ENCODE assay signal across 10 mouse cellular contexts in genomic region chr5:136966861-136967455, GRCm38 (mm10). TPM values are rescaled to one million over a fixed set of nuclear protein-coding genes. Genes with fewer than 3 reads are reported as not detected.
DNase-seq lines count a peak whose midpoint lies in the region; ATAC-seq and TF ChIP-seq lines count a peak whose summit lies in the region.
"Had no signal": no experiment of that assay in that cellular context is flagged by ENCODE, and none has a peak within 500 bp of the region (broad histone marks: within the 10 kb centered on the region; RNA-seq: fewer than 3 reads in every experiment).

No protein-coding gene starts in this region.

- no peak for TF ChIP-seq EP300 in liver, postnatal 0 days (IDR thresholded peaks at IDR 0.05; ENCODE audit: low read depth)

- no peak for TF ChIP-seq CTCF in kidney, adult 2 months (conservative IDR thresholded peaks at IDR 0.05; ENCODE audit: insufficient read depth, insufficient read length, low read depth, low read length)
- TF ChIP-seq CTCF in kidney, postnatal 0 days (IDR thresholded peaks at IDR 0.05; ENCODE audit: low read depth): no peak
- no peak for TF ChIP-seq CTCF in liver, postnatal 0 days (IDR thresholded peaks at IDR 0.05; ENCODE audit: low read depth)

- H3K9ac ChIP-seq in heart, embryonic 16.5 days (ENCODE audit: low read length): 0 out of 2 replicates have a peak overlapping the region, but pooled peaks have one; percentile 0
- H3K9ac ChIP-seq in kidney, postnatal 0 days (ENCODE audit: low read depth, low read length): no peak overlapping the region
- no peak overlapping the region for H3K9ac ChIP-seq in liver, postnatal 0 days (replicated peaks)
- H3K9ac ChIP-seq: forebrain, embryonic 12.5 days had no signal

- no peak for TF ChIP-seq POLR2A in kidney, adult 2 months (IDR thresholded peaks at IDR 0.05; ENCODE audit: low read depth, low read length)

- H3K4me2 ChIP-seq in heart, embryonic 16.5 days (ENCODE audit: low read depth, low read length): no peak overlapping the region
- peak overlapping the region; percentile 0 for H3K4me2 ChIP-seq in kidney, postnatal 0 days (ENCODE audit: low read length)
- no peak overlapping the region for H3K4me2 ChIP-seq in liver, postnatal 0 days (ENCODE audit: low read depth, low read length)
- H3K4me2 ChIP-seq: forebrain, embryonic 12.5 days had no signal

- peak overlapping the region; percentile 89 for H3K27ac ChIP-seq in kidney, adult 2 months (ENCODE audit: insufficient read depth, low read depth, low read length)
- peak overlapping the region; percentile 80 for H3K27ac ChIP-seq in heart, embryonic 16.5 days (ENCODE audit: low read length)
- peak overlapping the region; percentile 84 for H3K27ac ChIP-seq in kidney, postnatal 0 days
- peak overlapping the region; percentile 44; the same call in 1 of the 2 replicates for H3K27ac ChIP-seq in liver, postnatal 0 days (ENCODE audit: low read depth)
- H3K27ac ChIP-seq: forebrain, embryonic 12.5 days had no signal

- ATAC-seq in heart, embryonic 16.5 days (replicated peaks; ENCODE audit: extremely low read depth, insufficient read depth, low FRiP score): no peak
- ATAC-seq in kidney, postnatal 0 days (replicated peaks; ENCODE audit: low FRiP score, low read depth): no peak
- ATAC-seq in liver, postnatal 0 days: no peak
- no peak for ATAC-seq in erythroblast, adult 5-6 weeks (replicated peaks; ENCODE audit: low FRiP score, poor library complexity, severe bottlenecking)

- H3K9me3 ChIP-seq in heart, embryonic 16.5 days (replicated peaks; ENCODE audit: control insufficient read depth, low read length): no peaks in the 10 kb centered on the region
- no peaks in the 10 kb centered on the region for H3K9me3 ChIP-seq in kidney, postnatal 0 days (replicated peaks; ENCODE audit: low read length)
- H3K9me3 ChIP-seq in liver, postnatal 0 days (ENCODE audit: low read length): no peaks in the 10 kb centered on the region
- H3K9me3 ChIP-seq: forebrain, embryonic 12.5 days had no signal

- H3K4me1 ChIP-seq in kidney, adult 2 months (ENCODE audit: control insufficient read depth, insufficient read depth, low read length): peaks cover 32% of the 10 kb centered on the region
- H3K4me1 ChIP-seq in heart, embryonic 16.5 days (ENCODE audit: control insufficient read depth, insufficient read depth, low read length): peaks cover 27% of the 10 kb centered on the region
- H3K4me1 ChIP-seq in kidney, postnatal 0 days (replicated peaks; ENCODE audit: insufficient read depth, low read length): peaks cover 31% of the 10 kb centered on the region
- H3K4me1 ChIP-seq in liver, postnatal 0 days (ENCODE audit: insufficient read depth): peaks cover 38% of the 10 kb centered on the region

- H3K36me3 ChIP-seq in kidney, adult 2 months (ENCODE audit: control insufficient read depth, insufficient read depth, low read length): no peaks in the 10 kb centered on the region; the same call in 1 of the 2 replicates
- peaks cover 19% of the 10 kb centered on the region; the same call in 1 of the 2 replicates for H3K36me3 ChIP-seq in heart, embryonic 16.5 days (ENCODE audit: control insufficient read depth, insufficient read depth)
- H3K36me3 ChIP-seq in kidney, postnatal 0 days (ENCODE audit: insufficient read depth, low read length): peaks cover 24% of the 10 kb centered on the region
- peaks cover 29% of the 10 kb centered on the region for H3K36me3 ChIP-seq in liver, postnatal 0 days (replicated peaks; ENCODE audit: insufficient read depth, low read length)

- peak overlapping the region; percentile 25; the same call in 1 of the 2 replicates for H3K4me3 ChIP-seq in kidney, adult 2 months (ENCODE audit: insufficient read depth, low read depth, low read length)
- no peak overlapping the region for H3K4me3 ChIP-seq in heart, embryonic 16.5 days (ENCODE audit: low read length)
- no peak overlapping the region for H3K4me3 ChIP-seq in kidney, postnatal 0 days (replicated peaks; ENCODE audit: low read depth, low read length)
- no peak overlapping the region for H3K4me3 ChIP-seq in liver, postnatal 0 days (ENCODE audit: low read depth, low read length)
- H3K4me3 ChIP-seq: forebrain, embryonic 12.5 days had no signal

- DNase-seq in kidney, adult 2 months: peak; percentile 56
- DNase-seq in kidney, adult 11 months: no peak
- no peak for DNase-seq in kidney, postnatal 0 days (ENCODE audit: low spot score)
- DNase-seq in liver, postnatal 0 days: no peak
- no peak for DNase-seq in spleen, postnatal 14 days (ENCODE audit: low spot score in 2 of 2)
- DNase-seq: right cerebral cortex, postnatal 14 days; thymus, adult 2 months had no signal

- WGBS in kidney, adult 2 months: 44% methylated on average over 4 of the region's 4 CpGs
- WGBS in heart, embryonic 16.5 days: 83% methylated on average over 4 of the region's 4 CpGs
- WGBS in kidney, postnatal 0 days: 77% methylated on average over 4 of the region's 4 CpGs
- WGBS in liver, postnatal 0 days (ENCODE audit: insufficient replicate concordance): 88% methylated on average over 4 of the region's 4 CpGs

- H3K27me3 ChIP-seq in kidney, adult 2 months (replicated peaks; ENCODE audit: control insufficient read depth, insufficient read depth, low read length): no peaks in the 10 kb centered on the region
- no peaks in the 10 kb centered on the region for H3K27me3 ChIP-seq in heart, embryonic 16.5 days (ENCODE audit: control insufficient read depth, insufficient read depth, low read length)
- no peaks in the 10 kb centered on the region for H3K27me3 ChIP-seq in kidney, postnatal 0 days (ENCODE audit: insufficient read depth, low read length)
- H3K27me3 ChIP-seq in liver, postnatal 0 days (ENCODE audit: insufficient read depth, low read length): no peaks in the 10 kb centered on the region
- H3K27me3 ChIP-seq: forebrain, embryonic 12.5 days had no signal

RNA-seq across cellular contexts. Expression of gene Cldn15, which starts 0.5 kb away (rescaled TPM):
- 28.2 and 33.1 TPM in 2 replicates for polyA plus RNA-seq in kidney, adult 2 months (2012; rRNA removed)
- polyA plus RNA-seq in heart, embryonic 16.5 days (2015; fragmentation: Nextera tagmentation; extraction: Ambion mirVana): 6.7 and 7.1 TPM in 2 replicates
- polyA plus RNA-seq in kidney, postnatal 0 days (2015; fragmentation: Nextera tagmentation; extraction: Ambion mirVana): 11.9 and 12.6 TPM in 2 replicates
- 6.7 and 7.0 TPM in 2 replicates for polyA plus RNA-seq in liver, postnatal 0 days (2015; fragmentation: Nextera tagmentation; extraction: Ambion mirVana)
- 5.8 and 14.0 TPM in 2 replicates for total RNA-seq in erythroblast, adult 5-6 weeks (2015; ENCODE audit: low replicate concordance)
- 11.0 and 19.1 TPM in 2 replicates for total RNA-seq in erythroblast, adult 5-6 weeks (2017; ENCODE audit: low replicate concordance)

RNA-seq across cellular contexts. Expression of gene Fis1, which starts 13.9 kb away (rescaled TPM):
- 276 and 313 TPM in 2 replicates for polyA plus RNA-seq in kidney, adult 2 months (2012; rRNA removed)
- polyA plus RNA-seq in heart, embryonic 16.5 days (2015; fragmentation: Nextera tagmentation; extraction: Ambion mirVana): 214 and 233 TPM in 2 replicates
- polyA plus RNA-seq in kidney, postnatal 0 days (2015; fragmentation: Nextera tagmentation; extraction: Ambion mirVana): 362 and 384 TPM in 2 replicates
- polyA plus RNA-seq in liver, postnatal 0 days (2015; fragmentation: Nextera tagmentation; extraction: Ambion mirVana): 173 and 176 TPM in 2 replicates
- 160 and 175 TPM in 2 replicates for total RNA-seq in erythroblast, adult 5-6 weeks (2015; ENCODE audit: low replicate concordance)
- total RNA-seq in erythroblast, adult 5-6 weeks (2017; ENCODE audit: low replicate concordance): 65.3 and 70.5 TPM in 2 replicates

RNA-seq across cellular contexts. Expression of gene Plod3, which starts 19.9 kb away (rescaled TPM):
- 44.0 and 46.9 TPM in 2 replicates for polyA plus RNA-seq in kidney, adult 2 months (2012; rRNA removed)
- polyA plus RNA-seq in heart, embryonic 16.5 days (2015; fragmentation: Nextera tagmentation; extraction: Ambion mirVana): 42.2 and 46.2 TPM in 2 replicates
- polyA plus RNA-seq in kidney, postnatal 0 days (2015; fragmentation: Nextera tagmentation; extraction: Ambion mirVana): 30.6 and 32.0 TPM in 2 replicates
- polyA plus RNA-seq in liver, postnatal 0 days (2015; fragmentation: Nextera tagmentation; extraction: Ambion mirVana): 7.6 and 8.8 TPM in 2 replicates
- 19.2 and 23.0 TPM in 2 replicates for total RNA-seq in erythroblast, adult 5-6 weeks (2015; ENCODE audit: low replicate concordance)
- 20.6 and 36.1 TPM in 2 replicates for total RNA-seq in erythroblast, adult 5-6 weeks (2017; ENCODE audit: low replicate concordance)

RNA-seq across cellular contexts. Expression of gene Znhit1, which starts 20.9 kb away (rescaled TPM):
- 99.7 and 105 TPM in 2 replicates for polyA plus RNA-seq in kidney, adult 2 months (2012; rRNA removed)
- 74.4 and 80.5 TPM in 2 replicates for polyA plus RNA-seq in heart, embryonic 16.5 days (2015; fragmentation: Nextera tagmentation; extraction: Ambion mirVana)
- 86.5 and 91.1 TPM in 2 replicates for polyA plus RNA-seq in kidney, postnatal 0 days (2015; fragmentation: Nextera tagmentation; extraction: Ambion mirVana)
- polyA plus RNA-seq in liver, postnatal 0 days (2015; fragmentation: Nextera tagmentation; extraction: Ambion mirVana): 44.1 and 47.2 TPM in 2 replicates
- 24.4 and 32.2 TPM in 2 replicates for total RNA-seq in erythroblast, adult 5-6 weeks (2015; ENCODE audit: low replicate concordance)
- total RNA-seq in erythroblast, adult 5-6 weeks (2017; ENCODE audit: low replicate concordance): 15.8 and 17.7 TPM in 2 replicates

RNA-seq across cellular contexts. Expression of gene Ift22, which starts 59.0 kb away (rescaled TPM):
- polyA plus RNA-seq in kidney, adult 2 months (2012; rRNA removed): 23.3 and 26.5 TPM in 2 replicates
- polyA plus RNA-seq in heart, embryonic 16.5 days (2015; fragmentation: Nextera tagmentation; extraction: Ambion mirVana): 35.9 and 41.4 TPM in 2 replicates
- 74.4 and 75.8 TPM in 2 replicates for polyA plus RNA-seq in kidney, postnatal 0 days (2015; fragmentation: Nextera tagmentation; extraction: Ambion mirVana)
- 9.8 and 11.5 TPM in 2 replicates for polyA plus RNA-seq in liver, postnatal 0 days (2015; fragmentation: Nextera tagmentation; extraction: Ambion mirVana)
- 1.7 and 4.8 TPM in 2 replicates for total RNA-seq in erythroblast, adult 5-6 weeks (2015; ENCODE audit: low replicate concordance)
- 0.28 and 1.3 TPM in 2 replicates for total RNA-seq in erythroblast, adult 5-6 weeks (2017; ENCODE audit: low replicate concordance)
